Mouse (Mus musculus) megakaryocyte, embryonic 14.5 days (primary cell): ENCODE results near the gene Brsk1.

ENCODE experiments used
- FLI1 ChIP-seq: IDR thresholded peaks from 2 replicates; pipeline ENCODE4 v1.6.1; 2012; ENCODE audit warnings: low read length, inconsistent platforms, mixed read lengths
- GATA1 ChIP-seq: IDR thresholded peaks from 3 replicates; pipeline ENCODE4 v1.6.1; 2012; ENCODE audit warnings: mixed read lengths, low read length, inconsistent platforms, borderline replicate concordance

DNA sequence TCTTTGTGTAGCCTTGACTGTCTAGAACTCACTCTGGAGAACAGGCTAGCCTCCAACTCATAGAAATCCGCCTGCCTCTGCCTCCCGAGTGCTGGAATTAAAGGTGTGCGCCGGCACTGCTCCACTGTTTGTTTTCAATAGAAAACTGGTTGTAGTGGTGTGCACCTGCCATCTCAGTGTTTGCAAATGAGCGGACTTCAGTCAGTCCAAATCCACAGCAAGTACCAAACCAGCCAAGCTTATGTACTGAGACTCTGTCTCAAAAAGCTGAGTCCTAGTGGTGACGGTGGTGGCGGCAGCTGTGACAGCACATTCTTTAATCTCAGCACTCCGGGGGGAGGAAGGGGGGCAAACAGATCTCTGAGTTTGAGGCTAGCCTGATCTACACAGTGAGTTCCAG is 21.9 kb upstream of the Brsk1 start:
- TF ChIP-seq GATA1, result no peak
- TF ChIP-seq FLI1, result no peak
